Mouse (Mus musculus) adrenal gland, postnatal 25 days (tissue): ENCODE measurements at regions not wholly inside any gene's neighbourhood (a gene's known extent, or its start where the extent isn't known, plus 50 kb on each side); places are given as distances from the start of the nearest gene placed in this dataset.

Experiments
- DNase-seq: peaks from one replicate; pipeline ENCODE4 v3.0.0; 2021; ENCODE audit warnings: mixed read lengths

- no peak for DNase-seq
These were observed 73.1 kb downstream of the Rps15a start for GRCm38 (mm10) chr7:118042914-118043313.

- no peak for DNase-seq
These were observed 76.1 kb downstream of the Rps15a start for GRCm38 (mm10) chr7:118039862-118040261.

- no peak for DNase-seq
These were observed 78.9 kb downstream of the Rps15a start for GRCm38 (mm10) chr7:118037062-118037461.

- no peak for DNase-seq
These were observed 89.9 kb downstream of the Rps15a start for GRCm38 (mm10) chr7:118026106-118026526.

GRCm38 (mm10) chr7:118004620-118005019, 111.4 kb downstream of the Rps15a start:
- no peak for DNase-seq

- no peak for DNase-seq
These were observed 114.1 kb downstream of the Rps15a start for GRCm38 (mm10) chr7:118001881-118002280.

GRCm38 (mm10) chr7:118001121-118001520, 114.9 kb downstream of the Rps15a start:
- DNase-seq: peak; percentile 70

- DNase-seq: no peak
These were observed 133.8 kb downstream of the Rps15a start for GRCm38 (mm10) chr7:117982177-117982576.

- no peak for DNase-seq
These were observed 144.8 kb downstream of the Rps15a start for GRCm38 (mm10) chr7:117971176-117971575.

- no peak for DNase-seq
These were observed 172.6 kb downstream of the Rps15a start for GRCm38 (mm10) chr7:117943435-117943834.

GRCm38 (mm10) chr7:117939618-117940017, 176.4 kb downstream of the Rps15a start:
- no peak for DNase-seq

GRCm38 (mm10) chr7:117934908-117935307, 181.1 kb downstream of the Rps15a start:
- no peak for DNase-seq

GRCm38 (mm10) chr7:117931234-117931895, 184.6 kb downstream of the Rps15a start:
- DNase-seq: no peak

GRCm38 (mm10) chr7:117930392-117930791, 185.6 kb downstream of the Rps15a start:
- DNase-seq: no peak

GRCm38 (mm10) chr7:117926396-117926795, 189.6 kb downstream of the Rps15a start:
- DNase-seq: no peak

- no peak for DNase-seq
These were observed 193.7 kb downstream of the Rps15a start for GRCm38 (mm10) chr7:117922270-117922669.

GRCm38 (mm10) chr7:117918206-117918995, 197.6 kb downstream of the Rps15a start:
- no peak for DNase-seq

- no peak for DNase-seq
These were observed 199.1 kb downstream of the Rps15a start for GRCm38 (mm10) chr7:117916915-117917314.

GRCm38 (mm10) chr7:117912453-117912852, 203.5 kb downstream of the Rps15a start:
- DNase-seq: no peak

- no peak for DNase-seq
These were observed 204.9 kb downstream of the Rps15a start for GRCm38 (mm10) chr7:117911062-117911461.

GRCm38 (mm10) chr7:117896528-117896927, 219.5 kb downstream of the Rps15a start:
- DNase-seq: peak; percentile 56

GRCm38 (mm10) chr7:117887288-117887687, 228.7 kb downstream of the Rps15a start:
- no peak for DNase-seq

GRCm38 (mm10) chr7:117882803-117883202, 233.2 kb downstream of the Rps15a start:
- DNase-seq: peak; percentile 73

- DNase-seq: no peak
These were observed 237.1 kb downstream of the Rps15a start for GRCm38 (mm10) chr7:117878903-117879302.
